ENCODE assay signal across 9 mouse cellular contexts in genomic region chr6:86917231-86917630, GRCm38 (mm10).
DNase-seq lines count a peak whose midpoint lies in the region; ATAC-seq and TF ChIP-seq lines count a peak whose summit lies in the region.
"Had no signal": no experiment of that assay in that cellular context is flagged by ENCODE, and none has a peak within 500 bp of the region (broad histone marks: within the 10 kb centered on the region; RNA-seq: fewer than 3 reads in every experiment).

No protein-coding gene starts in this region.

- no peaks in the 10 kb centered on the region for H3K9me3 ChIP-seq in heart, postnatal 0 days (replicated peaks; ENCODE audit: control insufficient read depth, low read length)
- H3K9me3 ChIP-seq in hindbrain, embryonic 11.5 days (ENCODE audit: control insufficient read depth, low read length) = no peaks in the 10 kb centered on the region
- no peaks in the 10 kb centered on the region for H3K9me3 ChIP-seq in hindbrain, embryonic 12.5 days (replicated peaks)
- H3K9me3 ChIP-seq: midbrain, embryonic 15.5 days had no signal

- no peak overlapping the region for H3K4me2 ChIP-seq in heart, postnatal 0 days (ENCODE audit: low read depth, low read length)
- no peak overlapping the region for H3K4me2 ChIP-seq in hindbrain, embryonic 11.5 days (replicated peaks; ENCODE audit: low read depth, low read length)
- no peak overlapping the region for H3K4me2 ChIP-seq in hindbrain, embryonic 12.5 days (replicated peaks)
- H3K4me2 ChIP-seq: midbrain, embryonic 15.5 days had no signal

- peaks cover 45% of the 10 kb centered on the region for H3K4me1 ChIP-seq in heart, postnatal 0 days (ENCODE audit: control insufficient read depth, insufficient read depth)
- no peaks in the 10 kb centered on the region for H3K4me1 ChIP-seq in hindbrain, embryonic 11.5 days (replicated peaks; ENCODE audit: control insufficient read depth, insufficient read depth, low read length)
- H3K4me1 ChIP-seq in hindbrain, embryonic 12.5 days = no peaks in the 10 kb centered on the region; the same call in 1 of the 2 replicates
- H3K4me1 ChIP-seq: midbrain, embryonic 15.5 days had no signal

- H3K9ac ChIP-seq in heart, postnatal 0 days (replicated peaks; ENCODE audit: low read depth, low read length) = no peak overlapping the region; the same call in 1 of the 2 replicates
- H3K9ac ChIP-seq in hindbrain, embryonic 11.5 days (ENCODE audit: low read depth, low read length) = no peak overlapping the region
- no peak overlapping the region for H3K9ac ChIP-seq in hindbrain, embryonic 12.5 days
- H3K9ac ChIP-seq: midbrain, embryonic 15.5 days had no signal

- H3K4me3 ChIP-seq in heart, postnatal 0 days (ENCODE audit: low read depth, low read length) = no peak overlapping the region
- no peak overlapping the region for H3K4me3 ChIP-seq in hindbrain, embryonic 11.5 days (ENCODE audit: low read depth, low read length)
- H3K4me3 ChIP-seq in hindbrain, embryonic 12.5 days = no peak overlapping the region
- H3K4me3 ChIP-seq: midbrain, embryonic 15.5 days had no signal

- TF ChIP-seq EP300 in heart, postnatal 0 days (IDR thresholded peaks at IDR 0.05; ENCODE audit: low read depth) = no peak

- no peak for ATAC-seq in heart, postnatal 0 days (ENCODE audit: insufficient read depth, low read depth)
- ATAC-seq in megakaryocyte-erythroid progenitor cell, adult 5-6 weeks (replicated peaks; ENCODE audit: low FRiP score, low TSS enrichment, poor library complexity, severe bottlenecking) = no peak
- no peak for ATAC-seq in hindbrain, embryonic 11.5 days (ENCODE audit: low FRiP score)
- no peak for ATAC-seq in hindbrain, embryonic 12.5 days (ENCODE audit: low FRiP score)
- ATAC-seq: midbrain, embryonic 15.5 days had no signal

- DNase-seq in cerebellum, adult 18-20 months = peak; percentile 52 to 65
- DNase-seq in cerebellum, adult 11 months = no peak
- peak; percentile 39 to 50 for DNase-seq in cerebellum, postnatal 36 days
- peak; percentile 17 for DNase-seq in heart, postnatal 0 days (ENCODE audit: low spot score)
- DNase-seq in ovary, postnatal 14 days (ENCODE audit: low spot score) = peak; percentile 8
- no peak for DNase-seq in hindbrain, embryonic 11.5 days (ENCODE audit: low spot score)

- H3K36me3 ChIP-seq in heart, postnatal 0 days (replicated peaks; ENCODE audit: control insufficient read depth, insufficient read depth, low read length) = no peaks in the 10 kb centered on the region
- no peaks in the 10 kb centered on the region; the same call in 1 of the 2 replicates for H3K36me3 ChIP-seq in hindbrain, embryonic 11.5 days (ENCODE audit: control insufficient read depth, insufficient read depth, low read length)
- no peaks in the 10 kb centered on the region for H3K36me3 ChIP-seq in hindbrain, embryonic 12.5 days
- H3K36me3 ChIP-seq: midbrain, embryonic 15.5 days had no signal

- peak overlapping the region; percentile 55 for H3K27ac ChIP-seq in heart, postnatal 0 days (ENCODE audit: low read depth)
- H3K27ac ChIP-seq in hindbrain, embryonic 11.5 days (ENCODE audit: low read depth, low read length) = no peak overlapping the region
- H3K27ac ChIP-seq in hindbrain, embryonic 12.5 days = no peak overlapping the region
- H3K27ac ChIP-seq: midbrain, embryonic 15.5 days had no signal

- H3K27me3 ChIP-seq in heart, postnatal 0 days (ENCODE audit: control insufficient read depth, insufficient read depth, low read length) = no peaks in the 10 kb centered on the region
- H3K27me3 ChIP-seq in hindbrain, embryonic 11.5 days (ENCODE audit: control insufficient read depth, insufficient read depth, low read length) = no peaks in the 10 kb centered on the region
- H3K27me3 ChIP-seq in hindbrain, embryonic 12.5 days = no peaks in the 10 kb centered on the region
- H3K27me3 ChIP-seq: midbrain, embryonic 15.5 days had no signal

- no peak for TF ChIP-seq CTCF in heart, postnatal 0 days (IDR thresholded peaks at IDR 0.05; ENCODE audit: low read depth)

- 27% methylated on average over 4 of the region's 4 CpGs for WGBS in heart, postnatal 0 days
- WGBS in hindbrain, embryonic 11.5 days = 65% methylated on average over 4 of the region's 4 CpGs
- 76% methylated on average over 4 of the region's 4 CpGs for WGBS in hindbrain, embryonic 12.5 days

Comparison
In these comparisons a context has a peak if more than half of its experiments do, and no peak if none do; other contexts are left out.
1. DNase-seq: peak in cerebellum, adult 18-20 months (2 of 2), cerebellum, postnatal 36 days (2 of 2), heart, postnatal 0 days (single experiment) and ovary, postnatal 14 days (single experiment); none in cerebellum, adult 11 months (single experiment) and hindbrain, embryonic 11.5 days (single experiment).